Mouse (Mus musculus) limb, embryonic 11.5 days (tissue): ENCODE results near the gene Cobll1. TPM values are rescaled to one million over a fixed set of nuclear protein-coding genes. Genes with fewer than 3 reads are reported as not detected.

Experiments used
- ATAC-seq: fragments of 200-750 bp; cut with Nextera tagmentation; 2 replicates; pipeline ENCODE4 v1.8.0; 2017; ENCODE audit warnings: low read depth; ENCODE audit not compliant: insufficient number of reproducible peaks, low FRiP score, low TSS enrichment
- DNase-seq: peaks from one replicate; pipeline ENCODE4 v3.0.0-alpha.2; 2015; ENCODE audit warnings: low spot score
- H3K27ac ChIP-seq: fragments of 300-500 bp; sonication (generic); replicated peaks from 2 replicates; pipeline ENCODE4 v1.5.1; 2014; ENCODE audit warnings: low read depth, mild to moderate bottlenecking, low read length
- H3K27me3 ChIP-seq: fragments of 300-500 bp; sonication (generic); 2 replicates; pipeline ENCODE4 v1.6.1; 2014; ENCODE audit warnings: mild to moderate bottlenecking, low read length, mixed read lengths; ENCODE audit not compliant: control insufficient read depth, insufficient read depth
- H3K36me3 ChIP-seq: fragments of 300-500 bp; sonication (generic); 2 replicates; pipeline ENCODE4 v1.6.1; 2014; ENCODE audit warnings: mild to moderate bottlenecking, low read length, moderate library complexity, mixed read lengths; ENCODE audit not compliant: control insufficient read depth, insufficient read depth
- H3K4me1 ChIP-seq: fragments of 300-500 bp; sonication (generic); 2 replicates; pipeline ENCODE4 v1.6.1; 2014; ENCODE audit warnings: low read length, mixed read lengths; ENCODE audit not compliant: control insufficient read depth, insufficient read depth
- H3K4me2 ChIP-seq: fragments of 300-500 bp; sonication (generic); 2 replicates; pipeline ENCODE4 v1.6.1; 2014; ENCODE audit warnings: low read depth, mild to moderate bottlenecking, moderate library complexity; ENCODE audit not compliant: severe bottlenecking
- H3K4me3 ChIP-seq: fragments of 300-500 bp; sonication (generic); 2 replicates; pipeline ENCODE4 v1.5.1; 2014; ENCODE audit warnings: low read depth, low read length
- H3K9ac ChIP-seq: fragments of 300-500 bp; sonication (generic); 2 replicates; pipeline ENCODE4 v1.6.1; 2014; ENCODE audit warnings: mild to moderate bottlenecking, low read length
- H3K9me3 ChIP-seq: fragments of 300-500 bp; sonication (generic); 2 replicates; pipeline ENCODE4 v1.6.1; 2016; ENCODE audit warnings: low read length; ENCODE audit not compliant: control insufficient read depth
- WGBS: fragments of 180-500 bp; shearing (Covaris S2); extraction: QIAGEN DNeasy Blood & Tissue Kit; methylation state at CpG from one replicate; pipeline ENCODE4 v1.1.7; 2014; 5-methylcytosine and 5-hydroxymethylcytosine counted together
- polyA plus RNA-seq: library from polyadenylated mRNA; unstranded; fragments of >200 nt; fragmentation: Nextera tagmentation; extraction: Ambion mirVana; gene quantifications from 2 replicates; pipeline ENCODE4 v1.2.1, GENCODE M21; 2014

Gene Cobll1
- polyA plus RNA-seq, 1 experiment from 2014 or later = 1.6 TPM

GRCm38 (mm10) chr2:65101388-65101787, 137.8 kb downstream of the Cobll1 start:
- DNase-seq = no peak
- Histone ChIP-seq H3K4me2 (no peak overlapping the region), H3K9ac (no peak overlapping the region), H3K4me3 (no peak overlapping the region), H3K36me3 (no peaks in the 10 kb centered on the region), H3K27ac (no peak overlapping the region), H3K27me3 (no peaks in the 10 kb centered on the region), H3K4me1 (no peaks in the 10 kb centered on the region), H3K9me3 (no peaks in the 10 kb centered on the region)
- ATAC-seq = no peak
- 84% methylated on average over 2 of the region's 2 CpGs for WGBS

- no peaks in the 10 kb centered on the region for H3K4me1 ChIP-seq
- no peak overlapping the region for H3K9ac ChIP-seq
- H3K27me3 ChIP-seq = no peaks in the 10 kb centered on the region
- H3K27ac ChIP-seq = no peak overlapping the region
- DNase-seq (no peak), ATAC-seq (no peak)
- 94% methylated on average over 1 of the region's 1 CpGs for WGBS
- no peak overlapping the region for H3K4me2 ChIP-seq
- H3K36me3 ChIP-seq = no peaks in the 10 kb centered on the region
- H3K9me3 ChIP-seq = no peaks in the 10 kb centered on the region
- H3K4me3 ChIP-seq = no peak overlapping the region
Observed at GRCm38 (mm10) chr2:65100001-65100400, 139.2 kb downstream of the Cobll1 start.

GRCm38 (mm10) chr2:65095571-65095970, 143.6 kb downstream of the Cobll1 start:
- no peaks in the 10 kb centered on the region for H3K4me1 ChIP-seq
- no peak for DNase-seq
- no peaks in the 10 kb centered on the region for H3K9me3 ChIP-seq
- no peak overlapping the region for H3K4me2 ChIP-seq
- H3K36me3 ChIP-seq = no peaks in the 10 kb centered on the region
- WGBS = 81% methylated on average over 6 of the region's 6 CpGs
- H3K9ac ChIP-seq = no peak overlapping the region
- H3K4me3 ChIP-seq = no peak overlapping the region
- H3K27ac ChIP-seq = no peak overlapping the region
- no peak for ATAC-seq
- H3K27me3 ChIP-seq = no peaks in the 10 kb centered on the region

GRCm38 (mm10) chr2:65093990-65094389, 145.2 kb downstream of the Cobll1 start:
- no peaks in the 10 kb centered on the region for H3K4me1 ChIP-seq
- no peak overlapping the region for H3K4me3 ChIP-seq
- H3K36me3 ChIP-seq = no peaks in the 10 kb centered on the region
- no peak overlapping the region for H3K4me2 ChIP-seq
- H3K9ac ChIP-seq = no peak overlapping the region
- no peak overlapping the region for H3K27ac ChIP-seq
- H3K9me3 ChIP-seq = no peaks in the 10 kb centered on the region
- no peak for DNase-seq
- no peaks in the 10 kb centered on the region for H3K27me3 ChIP-seq
- 82% methylated on average over 2 of the region's 2 CpGs for WGBS
- no peak for ATAC-seq

- DNase-seq (no peak), ATAC-seq (no peak)
- H3K9me3 ChIP-seq = no peaks in the 10 kb centered on the region
- H3K36me3 ChIP-seq = no peaks in the 10 kb centered on the region
- no peaks in the 10 kb centered on the region for H3K4me1 ChIP-seq
- H3K4me3 ChIP-seq = no peak overlapping the region
- H3K4me2 ChIP-seq = no peak overlapping the region
- H3K9ac ChIP-seq = no peak overlapping the region
- H3K27me3 ChIP-seq = no peaks in the 10 kb centered on the region
- H3K27ac ChIP-seq = no peak overlapping the region
- WGBS = 79% methylated on average over 2 of the region's 2 CpGs
Observed at GRCm38 (mm10) chr2:65090986-65091385, 148.2 kb downstream of the Cobll1 start.

GRCm38 (mm10) chr2:65087197-65087596, 152.0 kb downstream of the Cobll1 start:
- no peak overlapping the region for H3K9ac ChIP-seq

GRCm38 (mm10) chr2:65083411-65083810, 155.8 kb downstream of the Cobll1 start:
- H3K9me3 ChIP-seq = no peaks in the 10 kb centered on the region
- no peaks in the 10 kb centered on the region for H3K36me3 ChIP-seq
- no peak overlapping the region for H3K4me2 ChIP-seq
- DNase-seq = no peak
- no peak overlapping the region for H3K9ac ChIP-seq
- no peak overlapping the region for H3K4me3 ChIP-seq
- no peak for ATAC-seq
- no peaks in the 10 kb centered on the region for H3K27me3 ChIP-seq
- H3K4me1 ChIP-seq = no peaks in the 10 kb centered on the region
- H3K27ac ChIP-seq = no peak overlapping the region

More at GRCm38 (mm10) chr2:65087197-65087596, 152.0 kb downstream of the Cobll1 start:
- WGBS = 84% methylated on average over 3 of the region's 3 CpGs
- no peak overlapping the region for H3K4me3 ChIP-seq
- no peaks in the 10 kb centered on the region for H3K27me3 ChIP-seq
- no peaks in the 10 kb centered on the region for H3K9me3 ChIP-seq
- no peak overlapping the region for H3K4me2 ChIP-seq
- no peak for ATAC-seq
- DNase-seq = no peak
- no peaks in the 10 kb centered on the region for H3K36me3 ChIP-seq
- H3K4me1 ChIP-seq = no peaks in the 10 kb centered on the region
- H3K27ac ChIP-seq = no peak overlapping the region

GRCm38 (mm10) chr2:65077544-65077943, 161.7 kb downstream of the Cobll1 start:
- H3K9ac ChIP-seq = no peak overlapping the region
- 87% methylated on average over 3 of the region's 3 CpGs for WGBS
- no peak overlapping the region for H3K27ac ChIP-seq
- no peaks in the 10 kb centered on the region for H3K36me3 ChIP-seq
- H3K4me3 ChIP-seq = no peak overlapping the region
- no peak for DNase-seq
- H3K9me3 ChIP-seq = no peaks in the 10 kb centered on the region
- no peak overlapping the region for H3K4me2 ChIP-seq
- no peaks in the 10 kb centered on the region for H3K27me3 ChIP-seq
- no peaks in the 10 kb centered on the region for H3K4me1 ChIP-seq
- no peak for ATAC-seq

GRCm38 (mm10) chr2:65075840-65076239, 163.4 kb downstream of the Cobll1 start:
- Histone ChIP-seq H3K4me1 (no peaks in the 10 kb centered on the region), H3K9me3 (no peaks in the 10 kb centered on the region), H3K4me2 (no peak overlapping the region), H3K27ac (no peak overlapping the region), H3K9ac (no peak overlapping the region), H3K4me3 (no peak overlapping the region), H3K27me3 (no peaks in the 10 kb centered on the region), H3K36me3 (no peaks in the 10 kb centered on the region)
- DNase-seq (no peak), ATAC-seq (no peak)
- 91% methylated on average over 5 of the region's 5 CpGs for WGBS
